Mouse (Mus musculus) erythroid progenitor cell, adult 5-6 weeks (primary cell): Measurements from ENCODE around the gene Bcan. TPM values are rescaled to one million over a fixed set of nuclear protein-coding genes. Genes with fewer than 3 reads are reported as not detected.

Experiments
- ATAC-seq: replicated peaks from 2 replicates; pipeline ENCODE4 v1.8.0; 2016; ENCODE audit warnings: moderate number of reproducible peaks, mild to moderate bottlenecking, moderate TSS enrichment, inconsistent platforms; ENCODE audit not compliant: poor library complexity, low FRiP score, severe bottlenecking
- total RNA-seq, 2 experiments: library from RNA; stranded (forward) in 1 of 2; stranded (reverse) in 1 of 2; fragments of 150-400 nt in 1 of 2; fragments of 186-747, 209-891 nt in 1 of 2; gene quantifications; 2 replicates each; pipeline versions ENCODE4 v1.2.3 to v1.2.4; 2015 to 2017; ENCODE audit warnings: low replicate concordance in 2 of 2

Gene Bcan
- total RNA-seq, 2 experiments from 2014 or later: not detected

DNA sequence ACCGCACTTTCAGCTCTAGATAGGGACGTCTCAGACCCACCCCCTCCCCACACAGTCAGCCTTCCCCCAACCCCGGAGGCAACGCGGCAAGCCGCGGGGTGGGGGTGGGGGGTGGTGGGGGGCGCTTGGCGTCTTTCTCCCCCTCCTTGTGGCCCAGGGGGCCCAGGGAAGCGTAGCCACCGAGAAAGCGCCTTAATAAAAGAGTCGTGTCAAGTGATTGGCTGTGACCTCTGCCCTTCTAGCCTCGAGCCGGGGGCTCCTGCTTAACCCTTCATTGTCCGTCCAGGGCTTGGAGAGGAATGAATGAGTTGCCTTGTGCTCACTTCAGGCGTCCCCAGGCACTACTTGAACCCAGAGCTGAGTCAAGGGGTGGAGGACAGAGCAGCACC, 52.2 kb downstream of the Bcan start:
- ATAC-seq: no peak

DNA sequence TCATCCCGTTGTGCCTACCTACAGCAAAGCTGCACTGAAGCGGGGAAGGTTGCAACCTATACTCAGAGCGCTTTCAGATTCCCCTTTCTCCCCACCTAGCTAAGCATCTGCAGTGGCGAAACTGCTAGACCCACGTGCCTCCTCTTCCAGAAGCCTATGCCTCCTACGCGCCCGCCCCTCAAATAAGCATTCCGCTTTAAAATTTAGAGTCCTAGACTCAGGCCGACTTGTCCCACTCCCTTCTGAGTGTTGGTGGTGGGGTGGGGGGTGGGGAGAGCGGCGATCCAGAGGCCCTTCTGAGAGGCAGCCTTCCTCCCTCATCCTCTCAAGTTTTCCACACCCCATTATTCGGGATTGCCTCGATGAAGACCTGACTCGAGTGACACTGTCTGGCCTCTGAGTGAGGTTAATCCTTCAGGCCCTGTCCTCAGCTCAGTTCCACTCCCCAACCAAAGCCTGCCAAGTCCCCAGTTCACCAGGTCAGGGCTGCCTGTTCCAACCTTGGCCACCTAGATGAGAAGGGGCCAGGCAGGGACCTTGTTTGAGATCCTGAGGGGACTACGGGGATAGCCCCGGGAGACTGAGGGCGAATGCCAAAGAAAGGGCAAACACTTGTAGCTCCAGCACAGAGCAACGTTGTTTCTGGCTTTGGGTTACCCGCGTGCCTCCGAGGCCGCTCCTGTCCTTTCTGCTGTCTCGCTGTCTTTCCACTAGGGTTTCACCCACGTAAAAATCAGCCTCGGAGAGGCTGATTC, 52.8 kb downstream of the Bcan start:
- ATAC-seq: no peak

DNA sequence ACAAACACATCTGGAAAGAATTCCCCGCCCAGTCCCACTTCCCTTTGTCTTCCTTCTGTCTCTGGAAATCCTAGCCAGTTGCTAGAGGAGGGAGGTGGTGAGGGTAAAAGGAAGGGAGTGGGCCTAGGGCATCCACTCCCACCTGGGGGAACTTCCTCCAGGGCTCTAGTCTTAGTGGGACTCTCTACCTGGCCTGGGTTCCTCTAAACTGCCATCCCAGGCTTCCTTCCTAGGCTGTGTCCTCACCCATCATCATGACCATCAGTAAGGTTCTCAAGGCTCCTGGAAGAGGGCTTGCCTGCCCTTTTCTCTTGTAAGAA, 53.5 kb downstream of the Bcan start:
- no peak for ATAC-seq

DNA sequence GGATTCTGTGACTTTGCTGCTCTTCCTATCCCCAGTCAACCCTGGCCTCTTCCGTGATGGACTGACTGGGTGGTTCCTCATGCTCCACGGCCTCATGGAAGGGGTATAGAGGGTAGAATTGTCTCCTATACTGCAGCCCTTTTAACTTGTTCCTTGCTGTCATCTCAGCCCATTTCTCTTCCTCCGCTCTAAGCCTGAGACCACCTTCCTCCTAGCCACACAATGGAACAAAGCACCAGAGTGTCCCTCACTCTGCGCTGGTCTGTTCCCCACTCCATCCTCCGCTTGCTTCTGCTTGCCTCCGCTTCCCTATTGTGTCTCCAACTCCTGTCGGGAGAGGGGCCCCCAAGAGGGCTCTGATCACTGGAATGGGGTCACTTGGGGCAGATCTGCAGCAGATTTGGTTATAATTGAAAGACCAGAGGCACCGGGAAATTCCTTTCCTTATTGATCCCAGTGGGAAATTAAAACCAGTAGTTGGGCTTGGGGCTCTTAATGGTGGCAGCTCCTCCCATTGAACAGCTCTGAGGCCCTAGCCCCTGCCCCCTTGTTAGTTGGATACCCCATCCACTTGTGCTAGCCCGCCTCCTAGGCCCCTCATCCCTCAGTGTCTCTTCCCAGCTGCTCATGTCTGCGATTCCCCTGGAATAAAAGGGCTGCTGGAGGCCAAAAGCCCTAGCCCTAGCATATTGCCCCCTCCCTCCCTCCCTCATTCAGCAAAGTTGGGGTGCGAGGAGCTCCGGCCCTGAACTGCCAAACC, 54.1 kb downstream of the Bcan start:
- ATAC-seq: no peak

DNA sequence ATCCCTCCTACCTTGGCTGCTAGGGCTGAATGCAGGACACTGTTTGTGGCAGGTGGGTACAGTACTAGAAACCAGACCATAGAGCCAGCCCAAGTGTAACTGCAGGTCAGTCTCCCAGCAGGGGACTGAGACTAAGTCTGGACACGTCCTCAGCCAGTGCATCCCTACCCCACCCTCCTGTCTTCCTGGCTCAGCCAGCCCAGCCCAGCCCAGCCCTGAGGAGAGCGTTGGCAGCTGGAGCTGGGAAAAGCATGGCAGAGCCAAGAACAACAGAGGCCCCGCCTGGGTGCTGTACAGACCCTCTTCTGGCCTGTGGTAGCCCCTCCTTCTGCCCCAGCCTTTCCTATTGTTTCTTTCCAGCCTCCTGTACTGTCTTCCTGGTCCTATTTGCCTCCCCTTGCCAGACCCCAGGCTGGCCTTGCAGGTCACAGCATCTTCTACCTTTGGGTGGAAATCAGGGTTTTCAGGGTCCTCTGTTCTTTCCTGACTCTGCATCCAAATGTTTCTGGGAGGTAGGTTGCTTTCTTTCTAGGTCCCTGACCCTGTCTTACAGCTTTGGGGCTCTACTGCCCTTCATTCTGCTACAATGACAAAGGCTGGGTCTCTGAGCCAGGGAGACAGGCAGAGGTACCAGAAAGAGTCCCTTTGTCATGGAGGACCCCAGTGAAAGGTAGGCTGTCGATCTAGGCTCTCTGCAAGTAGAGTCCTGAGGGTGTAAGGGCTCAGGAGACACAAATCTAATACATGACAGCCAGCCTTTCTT, 55.0 kb downstream of the Bcan start:
- ATAC-seq: no peak

DNA sequence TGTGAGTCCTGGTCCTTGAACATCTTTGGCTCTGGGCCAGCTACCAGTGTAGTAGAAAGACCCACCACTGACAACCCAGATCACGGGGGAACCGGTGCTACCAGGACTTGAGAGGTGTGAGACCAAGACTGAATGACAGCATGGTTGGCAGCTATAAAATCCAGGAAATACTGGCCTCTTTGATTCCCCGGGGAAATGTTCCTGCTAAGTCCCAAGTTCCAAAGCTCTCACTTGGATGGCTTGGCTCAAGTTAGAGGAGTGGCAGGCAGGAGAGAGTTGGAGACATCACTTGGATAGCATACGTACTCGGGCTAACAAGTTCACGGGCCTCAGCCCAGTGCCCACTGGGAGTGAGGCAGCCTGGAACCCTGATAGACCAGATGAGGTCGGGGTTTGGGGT, 56.4 kb downstream of the Bcan start:
- no peak for ATAC-seq

DNA sequence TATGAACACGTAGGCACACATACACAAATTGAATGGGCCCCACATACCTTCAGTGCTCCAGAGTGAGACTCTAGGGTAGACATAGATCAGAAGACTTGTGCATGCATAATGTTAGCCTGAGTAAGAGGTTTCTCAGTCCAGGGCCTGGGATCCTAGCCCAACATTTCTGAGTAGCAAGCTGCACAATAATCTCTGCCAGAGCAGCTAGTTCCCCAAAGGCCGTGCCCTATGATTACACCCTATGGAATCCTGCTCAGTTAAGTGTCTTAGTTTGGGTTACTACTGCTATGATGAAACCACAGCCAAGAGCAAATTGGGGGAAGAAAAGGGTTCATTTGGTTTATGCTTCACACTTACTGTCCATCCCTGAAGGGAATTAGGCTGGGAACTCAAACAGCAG, 57.6 kb downstream of the Bcan start:
- ATAC-seq: no peak

DNA sequence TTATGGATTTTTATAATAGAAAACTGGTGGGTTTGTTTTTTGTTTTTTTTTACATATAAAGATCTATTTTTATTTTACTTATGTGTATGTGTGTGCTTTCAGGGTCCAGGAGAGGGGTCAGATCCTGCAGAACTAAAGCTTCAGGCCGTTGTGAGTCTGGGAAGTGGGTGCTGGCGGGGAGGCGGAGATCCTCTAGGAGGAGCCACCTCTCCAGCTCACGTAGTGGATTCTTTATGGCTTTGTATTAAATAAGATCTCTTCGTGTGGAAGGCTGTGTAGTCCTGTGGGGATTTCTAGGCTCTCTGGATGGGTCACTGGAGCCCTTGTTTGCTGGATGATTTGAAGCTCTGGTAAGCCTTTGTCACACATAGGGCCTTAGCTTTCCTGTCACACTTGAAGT, 59.4 kb downstream of the Bcan start:
- no peak for ATAC-seq

Other genes starting within 250 kb of the Bcan start
- gene Ntrk1, start 205.1 kb downstream of the Bcan start, total RNA-seq (2015; ENCODE audit: low replicate concordance): not detected in 2 replicates
- gene Ntrk1, start 205.1 kb downstream of the Bcan start, total RNA-seq (2017; ENCODE audit: low replicate concordance): not detected in 2 replicates
- gene Insrr, start 203.3 kb downstream of the Bcan start, total RNA-seq (2015; ENCODE audit: low replicate concordance): not detected in 2 replicates
- not detected in 2 replicates for gene Insrr, start 203.3 kb downstream of the Bcan start, total RNA-seq (2017; ENCODE audit: low replicate concordance)
- 1.3 TPM in 1 of 2 replicates, not detected in the other for gene Pear1, start 175.9 kb downstream of the Bcan start, total RNA-seq (2015; ENCODE audit: low replicate concordance)
- 0.98 and 1.0 TPM in 2 replicates for gene Pear1, start 175.9 kb downstream of the Bcan start, total RNA-seq (2017; ENCODE audit: low replicate concordance)
- gene Sh2d2a, start 153.5 kb downstream of the Bcan start, total RNA-seq (2015; ENCODE audit: low replicate concordance): 1.3 and 1.4 TPM in 2 replicates
- 0.51 and 0.83 TPM in 2 replicates for gene Sh2d2a, start 153.5 kb downstream of the Bcan start, total RNA-seq (2017; ENCODE audit: low replicate concordance)
- gene Prcc, start 114.6 kb downstream of the Bcan start, total RNA-seq (2015; ENCODE audit: low replicate concordance): 12.6 and 17.7 TPM in 2 replicates
- gene Prcc, start 114.6 kb downstream of the Bcan start, total RNA-seq (2017; ENCODE audit: low replicate concordance): 12.0 and 13.2 TPM in 2 replicates
- gene Hdgf, start 93.9 kb downstream of the Bcan start, total RNA-seq (2015; ENCODE audit: low replicate concordance): 255 and 262 TPM in 2 replicates
- 349 and 393 TPM in 2 replicates for gene Hdgf, start 93.9 kb downstream of the Bcan start, total RNA-seq (2017; ENCODE audit: low replicate concordance)
- 68.1 and 70.4 TPM in 2 replicates for gene Mrpl24, start 80.7 kb downstream of the Bcan start, total RNA-seq (2015; ENCODE audit: low replicate concordance)
- 31.3 and 38.0 TPM in 2 replicates for gene Mrpl24, start 80.7 kb downstream of the Bcan start, total RNA-seq (2017; ENCODE audit: low replicate concordance)
- gene Isg20l2, start 69.9 kb downstream of the Bcan start, total RNA-seq (2015; ENCODE audit: low replicate concordance): 13.3 and 16.8 TPM in 2 replicates
- gene Isg20l2, start 69.9 kb downstream of the Bcan start, total RNA-seq (2017; ENCODE audit: low replicate concordance): 11.6 and 11.7 TPM in 2 replicates
- gene Rrnad1, start 69.5 kb downstream of the Bcan start, total RNA-seq (2015; ENCODE audit: low replicate concordance): 2.5 and 5.0 TPM in 2 replicates
- gene Rrnad1, start 69.5 kb downstream of the Bcan start, total RNA-seq (2017; ENCODE audit: low replicate concordance): 4.9 and 5.3 TPM in 2 replicates
- not detected in 2 replicates for gene Crabp2, start 51.6 kb downstream of the Bcan start, total RNA-seq (2015; ENCODE audit: low replicate concordance)
- not detected in 2 replicates for gene Crabp2, start 51.6 kb downstream of the Bcan start, total RNA-seq (2017; ENCODE audit: low replicate concordance)
- not detected in 2 replicates for gene Nes, start 29.2 kb downstream of the Bcan start, total RNA-seq (2015; ENCODE audit: low replicate concordance)
- not detected in 2 replicates for gene Nes, start 29.2 kb downstream of the Bcan start, total RNA-seq (2017; ENCODE audit: low replicate concordance)
- not detected in 2 replicates for gene Hapln2, start 27.4 kb upstream of the Bcan start, total RNA-seq (2015; ENCODE audit: low replicate concordance)
- gene Hapln2, start 27.4 kb upstream of the Bcan start, total RNA-seq (2017; ENCODE audit: low replicate concordance): not detected in 2 replicates
- 3.6 and 8.4 TPM in 2 replicates for gene Gpatch4, start 42.9 kb upstream of the Bcan start, total RNA-seq (2015; ENCODE audit: low replicate concordance)
- 3.6 and 5.4 TPM in 2 replicates for gene Gpatch4, start 42.9 kb upstream of the Bcan start, total RNA-seq (2017; ENCODE audit: low replicate concordance)
- 11.9 and 12.2 TPM in 2 replicates for gene Naxe, start 58.3 kb upstream of the Bcan start, total RNA-seq (2015; ENCODE audit: low replicate concordance)
- gene Naxe, start 58.3 kb upstream of the Bcan start, total RNA-seq (2017; ENCODE audit: low replicate concordance): 5.5 and 7.6 TPM in 2 replicates
- gene Ttc24, start 78.1 kb upstream of the Bcan start, total RNA-seq (2015; ENCODE audit: low replicate concordance): not detected in 2 replicates
- not detected in 2 replicates for gene Ttc24, start 78.1 kb upstream of the Bcan start, total RNA-seq (2017; ENCODE audit: low replicate concordance)
- gene Iqgap3, start 81.7 kb upstream of the Bcan start, total RNA-seq (2015; ENCODE audit: low replicate concordance): 29.8 and 31.4 TPM in 2 replicates
- 56.3 and 60.7 TPM in 2 replicates for gene Iqgap3, start 81.7 kb upstream of the Bcan start, total RNA-seq (2017; ENCODE audit: low replicate concordance)
- gene Mef2d, start 142.1 kb upstream of the Bcan start, total RNA-seq (2015; ENCODE audit: low replicate concordance): 36.9 and 37.8 TPM in 2 replicates
- gene Mef2d, start 142.1 kb upstream of the Bcan start, total RNA-seq (2017; ENCODE audit: low replicate concordance): 15.3 and 16.9 TPM in 2 replicates